Mouse (Mus musculus) intestine, embryonic 16.5 days (tissue): ENCODE data around the gene Ptprd. TPM values are rescaled to one million over a fixed set of nuclear protein-coding genes. Genes with fewer than 3 reads are reported as not detected.

Experiments
- ATAC-seq: fragments of 200-750 bp; cut with Nextera tagmentation; 2 replicates; pipeline ENCODE4 v1.8.0; 2017; ENCODE audit warnings: moderate TSS enrichment, moderate library complexity
- H3K27ac ChIP-seq: fragments of 300-500 bp; sonication (generic); 2 replicates; pipeline ENCODE4 v1.5.1; 2014; ENCODE audit warnings: mild to moderate bottlenecking, low read length
- H3K27me3 ChIP-seq: fragments of 300-500 bp; sonication (generic); replicated peaks from 2 replicates; pipeline ENCODE4 v1.6.1; 2014; ENCODE audit warnings: low read length, control low read depth, mixed read lengths; ENCODE audit not compliant: control insufficient read depth, insufficient read depth
- H3K36me3 ChIP-seq: fragments of 300-500 bp; sonication (generic); 2 replicates; pipeline ENCODE4 v1.6.1; 2014; ENCODE audit warnings: low read length, control low read depth; ENCODE audit not compliant: control insufficient read depth, insufficient read depth
- H3K4me1 ChIP-seq: fragments of 300-500 bp; sonication (generic); 2 replicates; pipeline ENCODE4 v1.6.1; 2014; ENCODE audit warnings: low read length, control low read depth, mixed read lengths; ENCODE audit not compliant: control insufficient read depth, insufficient read depth
- H3K4me2 ChIP-seq: fragments of 300-500 bp; sonication (generic); 2 replicates; pipeline ENCODE4 v1.6.1; 2014; ENCODE audit warnings: low read depth, low read length, control low read depth
- H3K4me3 ChIP-seq: fragments of 300-500 bp; sonication (generic); 2 replicates; pipeline ENCODE4 v1.5.1; 2014; ENCODE audit warnings: mild to moderate bottlenecking, low read length
- H3K9ac ChIP-seq: fragments of 300-500 bp; sonication (generic); 2 replicates; pipeline ENCODE4 v1.6.1; 2014; ENCODE audit warnings: low read depth, low read length
- H3K9me3 ChIP-seq: fragments of 300-500 bp; sonication (generic); 2 replicates; pipeline ENCODE4 v1.6.1; 2016; ENCODE audit warnings: low read length, control low read depth; ENCODE audit not compliant: control insufficient read depth
- WGBS: fragments of 180-500 bp; shearing (Covaris S2); extraction: QIAGEN DNeasy Blood & Tissue Kit; methylation state at CpG from one replicate; pipeline ENCODE4 v1.1.7; 2014; 5-methylcytosine and 5-hydroxymethylcytosine counted together
- polyA plus RNA-seq: library from polyadenylated mRNA; unstranded; fragments of >200 nt; fragmentation: Nextera tagmentation; extraction: Ambion mirVana; gene quantifications from 2 replicates; pipeline ENCODE4 v1.2.1, GENCODE M21; 2015

Ptprd gene
- polyA plus RNA-seq, 1 experiment from 2014 or later, result 5.0 TPM

GRCm38 (mm10) chr4:77537843-77538242 is 673.9 kb downstream of the Ptprd start:
- H3K4me3 ChIP-seq, result no peak overlapping the region
- no peak overlapping the region for H3K27ac ChIP-seq
- H3K9ac ChIP-seq, result no peak overlapping the region
- H3K4me2 ChIP-seq, result no peak overlapping the region
- no peaks in the 10 kb centered on the region for H3K4me1 ChIP-seq
- H3K27me3 ChIP-seq, result no peaks in the 10 kb centered on the region
- 49% methylated on average over 4 of the region's 4 CpGs for WGBS
- H3K36me3 ChIP-seq, result no peaks in the 10 kb centered on the region
- H3K9me3 ChIP-seq, result no peaks in the 10 kb centered on the region
- no peak for ATAC-seq

GRCm38 (mm10) chr4:77537336-77537735 is 674.4 kb downstream of the Ptprd start:
- Histone ChIP-seq H3K36me3 (no peaks in the 10 kb centered on the region), H3K27me3 (no peaks in the 10 kb centered on the region), H3K4me1 (no peaks in the 10 kb centered on the region), H3K9ac (no peak overlapping the region), H3K4me3 (no peak overlapping the region), H3K27ac (no peak overlapping the region), H3K4me2 (no peak overlapping the region), H3K9me3 (no peaks in the 10 kb centered on the region)
- no peak for ATAC-seq
- WGBS, result 67% methylated on average over 5 of the region's 5 CpGs

GRCm38 (mm10) chr4:77535601-77536000 is 676.2 kb downstream of the Ptprd start:
- Histone ChIP-seq H3K9me3 (no peaks in the 10 kb centered on the region), H3K27ac (no peak overlapping the region), H3K27me3 (no peaks in the 10 kb centered on the region), H3K9ac (no peak overlapping the region), H3K4me2 (no peak overlapping the region), H3K36me3 (no peaks in the 10 kb centered on the region), H3K4me1 (no peaks in the 10 kb centered on the region), H3K4me3 (no peak overlapping the region)
- ATAC-seq, result no peak
- 72% methylated on average over 6 of the region's 6 CpGs for WGBS

DNA sequence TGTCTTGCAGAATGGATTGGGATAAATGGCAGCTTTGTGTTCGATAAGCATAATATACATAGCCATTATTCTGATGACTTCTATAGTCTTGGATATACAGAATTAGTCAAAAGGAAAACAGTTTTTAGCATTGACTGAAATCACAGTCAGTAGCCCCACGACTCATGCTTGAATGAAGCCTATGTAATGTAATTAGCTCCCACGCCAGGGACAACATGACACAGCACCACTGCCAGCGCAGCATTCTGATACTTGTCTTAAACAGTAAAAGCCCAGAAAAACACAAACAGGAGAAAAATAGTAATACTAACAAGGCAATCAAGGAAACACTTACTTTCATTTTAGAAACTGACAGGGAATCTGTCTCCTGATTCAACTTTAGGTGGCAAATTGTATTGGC is 677.2 kb downstream of the Ptprd start:
- no peak overlapping the region for H3K4me2 ChIP-seq
- H3K27me3 ChIP-seq, result no peaks in the 10 kb centered on the region
- no peak overlapping the region for H3K4me3 ChIP-seq
- H3K36me3 ChIP-seq, result no peaks in the 10 kb centered on the region
- H3K9ac ChIP-seq, result no peak overlapping the region
- no peaks in the 10 kb centered on the region for H3K9me3 ChIP-seq
- no peak for ATAC-seq
- no peaks in the 10 kb centered on the region for H3K4me1 ChIP-seq
- 75% methylated on average over 4 of the region's 4 CpGs for WGBS
- no peak overlapping the region for H3K27ac ChIP-seq

DNA sequence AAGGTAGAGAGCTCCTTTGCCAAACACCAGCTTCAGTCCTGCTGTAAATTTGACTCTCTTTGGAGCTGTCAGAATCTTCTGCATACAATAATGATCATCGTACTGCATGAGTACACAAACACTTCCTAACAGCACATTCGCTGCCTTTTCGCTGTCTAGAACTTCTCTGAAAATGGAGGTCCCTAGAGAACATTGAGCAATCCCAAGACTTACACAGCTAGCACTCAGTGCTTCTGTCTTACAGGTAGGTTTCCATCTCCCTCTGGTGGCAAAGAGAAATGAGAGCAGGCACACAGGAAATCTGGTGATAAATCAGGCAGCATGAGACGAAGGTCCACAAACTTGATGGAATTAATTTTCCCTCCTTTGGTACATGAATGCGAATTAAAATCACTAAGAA is 692.6 kb downstream of the Ptprd start:
- H3K4me3 ChIP-seq, result no peak overlapping the region
- H3K9ac ChIP-seq, result no peak overlapping the region
- H3K4me2 ChIP-seq, result no peak overlapping the region
- H3K27ac ChIP-seq, result no peak overlapping the region
- H3K36me3 ChIP-seq, result no peaks in the 10 kb centered on the region
- no peaks in the 10 kb centered on the region for H3K4me1 ChIP-seq
- no peak; the same call in 1 of the 2 replicates for ATAC-seq
- H3K9me3 ChIP-seq, result no peaks in the 10 kb centered on the region
- 39% methylated on average over 5 of the region's 5 CpGs for WGBS
- H3K27me3 ChIP-seq, result no peaks in the 10 kb centered on the region

- no peak for ATAC-seq
- Histone ChIP-seq H3K4me1 (no peaks in the 10 kb centered on the region), H3K4me2 (no peak overlapping the region), H3K9ac (no peak overlapping the region), H3K27ac (no peak overlapping the region), H3K9me3 (no peaks in the 10 kb centered on the region), H3K36me3 (no peaks in the 10 kb centered on the region), H3K4me3 (no peak overlapping the region), H3K27me3 (no peaks in the 10 kb centered on the region)
- 48% methylated on average over 5 of the region's 5 CpGs for WGBS
These were observed 697.7 kb downstream of the Ptprd start for GRCm38 (mm10) chr4:77513914-77514628.

DNA sequence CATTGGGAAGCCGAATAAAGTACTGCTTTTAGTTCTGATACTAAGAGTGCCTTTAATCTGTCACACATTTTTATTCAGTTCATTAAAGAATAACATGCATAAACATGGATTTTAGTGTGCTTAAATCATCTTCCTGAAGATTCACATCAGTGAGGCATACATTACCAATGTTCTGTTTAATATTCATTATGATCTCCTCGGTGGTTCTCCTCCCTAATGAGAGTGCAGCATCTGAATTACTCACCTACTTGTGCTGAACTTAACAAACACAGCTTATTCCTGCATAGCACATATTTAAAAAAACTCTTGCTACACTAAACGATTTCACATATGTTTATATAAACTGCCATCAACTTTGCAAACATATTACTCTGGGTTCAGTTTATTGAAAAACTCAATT is 698.7 kb downstream of the Ptprd start:
- whole genome bisulfite sequencing, result 63% methylated on average over 3 of the region's 3 CpGs
- no peak overlapping the region for H3K4me2 ChIP-seq
- no peaks in the 10 kb centered on the region for H3K36me3 ChIP-seq
- H3K9me3 ChIP-seq, result no peaks in the 10 kb centered on the region
- H3K27ac ChIP-seq, result no peak overlapping the region
- no peak for ATAC-seq
- no peaks in the 10 kb centered on the region for H3K27me3 ChIP-seq
- H3K4me3 ChIP-seq, result no peak overlapping the region
- no peaks in the 10 kb centered on the region for H3K4me1 ChIP-seq
- H3K9ac ChIP-seq, result no peak overlapping the region

- H3K4me3 ChIP-seq, result no peak overlapping the region
- no peaks in the 10 kb centered on the region for H3K27me3 ChIP-seq
- no peaks in the 10 kb centered on the region for H3K9me3 ChIP-seq
- ATAC-seq, result no peak
- H3K4me2 ChIP-seq, result no peak overlapping the region
- WGBS, result 74% methylated on average over 7 of the region's 7 CpGs
- H3K36me3 ChIP-seq, result no peaks in the 10 kb centered on the region
- H3K4me1 ChIP-seq, result no peaks in the 10 kb centered on the region
- H3K9ac ChIP-seq, result no peak overlapping the region
- no peak overlapping the region for H3K27ac ChIP-seq
These were observed 757.7 kb downstream of the Ptprd start for GRCm38 (mm10) chr4:77454049-77454448.

DNA sequence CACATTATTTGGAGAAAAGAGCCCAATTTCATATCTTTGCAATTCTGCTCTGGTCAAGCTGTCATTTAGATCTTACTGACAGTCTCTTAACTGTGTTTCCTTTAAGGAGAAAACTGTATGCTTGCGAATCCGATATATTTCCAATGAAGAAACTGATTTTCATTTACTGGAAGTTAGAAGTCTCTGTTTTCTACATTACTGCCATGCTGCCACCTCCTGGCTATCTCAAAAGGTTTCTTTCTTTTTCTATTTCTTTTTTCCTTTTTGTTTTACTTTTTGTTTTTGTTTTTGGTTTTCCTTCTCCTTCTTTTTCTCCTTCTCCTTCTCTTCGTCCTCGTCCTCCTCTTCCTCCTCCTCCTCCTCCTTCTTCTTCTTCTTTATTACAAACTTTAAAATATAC is 812.6 kb downstream of the Ptprd start:
- ATAC-seq, result no peak
- Histone ChIP-seq H3K9ac (no peak overlapping the region), H3K4me2 (no peak overlapping the region), H3K36me3 (no peaks in the 10 kb centered on the region), H3K27me3 (no peaks in the 10 kb centered on the region), H3K4me3 (no peak overlapping the region), H3K27ac (no peak overlapping the region), H3K9me3 (no peaks in the 10 kb centered on the region), H3K4me1 (no peaks in the 10 kb centered on the region)
- WGBS, result 78% methylated on average over 4 of the region's 4 CpGs

DNA sequence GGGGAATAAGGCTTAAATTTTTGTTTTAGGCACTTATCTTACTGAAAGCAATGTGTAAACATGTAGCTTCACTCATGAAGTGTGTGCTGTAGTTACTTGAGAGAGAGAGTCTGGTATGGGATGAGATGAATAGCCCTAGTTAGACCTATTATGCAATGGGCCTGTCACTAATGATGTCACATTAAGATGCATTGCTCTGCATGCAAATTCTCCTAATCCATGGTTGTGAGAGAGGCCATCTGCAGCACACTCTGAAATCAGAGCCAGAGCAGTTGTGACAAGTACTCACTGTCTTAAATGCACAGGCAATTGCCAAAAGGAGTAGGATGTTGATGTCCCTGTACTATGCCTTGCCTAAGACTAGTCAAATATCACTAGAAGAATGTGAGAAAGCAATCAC is 850.0 kb downstream of the Ptprd start:
- no peaks in the 10 kb centered on the region for H3K36me3 ChIP-seq
- H3K27ac ChIP-seq, result no peak overlapping the region
- H3K4me2 ChIP-seq, result no peak overlapping the region
- H3K9me3 ChIP-seq, result no peaks in the 10 kb centered on the region
- H3K9ac ChIP-seq, result no peak overlapping the region
- no peaks in the 10 kb centered on the region for H3K4me1 ChIP-seq
- ATAC-seq, result no peak
- H3K4me3 ChIP-seq, result no peak overlapping the region
- H3K27me3 ChIP-seq, result no peaks in the 10 kb centered on the region
